Mouse (Mus musculus) liver (tissue): ENCODE measurements around the gene Sf3b1.

Experiments used
- DNase-seq: peaks from one replicate; pipeline ENCODE4 v3.0.0-alpha.2; 2020; ENCODE audit warnings: mixed read lengths

Sf3b1 gene

GRCm38 (mm10) chr1:54944648-54945047, 82.6 kb downstream of the Sf3b1 start:
- no peak for DNase-seq

GRCm38 (mm10) chr1:54935466-54935865, 91.8 kb downstream of the Sf3b1 start:
- DNase-seq = no peak
